Mouse (Mus musculus) T-cell, adult 66 days (primary cell): Measurements from ENCODE around the gene Cyp3a11. TPM values are rescaled to one million over a fixed set of nuclear protein-coding genes. Genes with fewer than 3 reads are reported as not detected.

Experiments used
- total RNA-seq, 2 experiments: library from RNA; stranded (reverse); gene quantifications; 3 replicates in 1 of 2; 4 replicates in 1 of 2; pipeline ENCODE4 v1.2.4; 2023

Gene Cyp3a11
- not detected for total RNA-seq

DNA sequence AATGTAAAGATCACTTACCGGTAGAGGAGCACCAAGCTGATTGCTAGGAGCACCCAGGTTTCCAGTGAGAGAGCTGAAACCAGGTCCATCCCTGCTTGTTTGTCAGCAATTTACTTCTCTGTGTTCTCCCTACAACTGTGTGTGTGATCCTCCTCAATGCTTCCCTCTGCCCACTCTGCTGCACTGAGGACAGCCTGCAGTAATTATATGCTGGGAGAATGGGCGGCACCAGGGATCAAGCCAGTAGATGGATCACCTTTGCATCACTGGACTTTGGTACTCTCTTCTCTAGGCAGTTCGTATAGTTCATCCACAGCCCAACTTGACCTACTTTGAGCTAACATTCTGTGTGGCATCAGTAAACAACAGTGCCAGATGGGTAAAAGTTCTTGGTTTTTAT is at the start of gene Cyp3a11:
Gene Cyp3a11 (minus strand): TSS at position 277 of the 400 bp plus-strand sequence.

DNA sequence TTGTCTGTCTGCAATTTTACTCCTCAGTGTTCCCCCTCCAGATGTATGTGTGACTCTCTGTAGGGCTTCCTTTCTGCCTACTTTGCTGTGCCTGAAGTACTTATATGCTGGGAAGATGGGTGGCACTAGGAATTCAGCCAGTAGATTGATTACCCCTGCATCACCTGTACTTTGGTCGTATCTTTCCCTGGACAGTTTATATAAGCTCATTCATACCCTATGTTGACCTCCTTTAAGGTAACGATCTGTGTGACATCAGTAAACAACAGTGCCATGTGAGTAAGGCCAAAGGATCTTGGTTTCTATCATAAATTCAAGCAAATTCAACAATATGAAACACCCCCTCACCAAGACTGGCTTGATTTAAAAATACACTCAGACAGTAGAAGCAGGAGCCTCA is 74.0 kb downstream of the Cyp3a11 start, which contains the start of gene Cyp3a44:
Gene Cyp3a44 (minus strand): TSS at position 79 of the 400 bp plus-strand sequence.

Other genes starting within 250 kb of the Cyp3a11 start
- not detected for gene Cyp3a41a, start 159.8 kb downstream of the Cyp3a11 start, total RNA-seq
- gene Cyp3a44, start 74.1 kb downstream of the Cyp3a11 start, total RNA-seq, result not detected
- not detected for gene Cyp3a25, start 129.7 kb upstream of the Cyp3a11 start, total RNA-seq
- gene Cyp3a59, start 199.3 kb upstream of the Cyp3a11 start, total RNA-seq, result not detected